Mouse (Mus musculus) cerebellum, adult 2 months (tissue): ENCODE measurements around the gene 4930558C23Rik. TPM values are rescaled to one million over a fixed set of nuclear protein-coding genes. Genes with fewer than 3 reads are reported as not detected.
"Not testable (repeated sequence)": the region's sequence is repeated elsewhere in the genome, so short reads cannot be mapped to it uniquely, and the experiment has no call there.

Experiments
- DNase-seq, 2 experiments: peaks; one replicate each; pipeline ENCODE4 v3.0.0; 2021
- H3K27ac ChIP-seq: fragments of 200-500 bp; 2 replicates; pipeline ENCODE4 v1.5.1; 2012; ENCODE audit warnings: low read length, control low read depth, inconsistent platforms; ENCODE audit not compliant: insufficient read depth
- H3K27me3 ChIP-seq: fragments of 200-500 bp; 2 replicates; pipeline ENCODE4 v1.6.1; 2012; ENCODE audit warnings: inconsistent platforms, mild to moderate bottlenecking, low read length, moderate library complexity; ENCODE audit not compliant: control insufficient read depth, insufficient read depth
- H3K4me1 ChIP-seq: fragments of 200-500 bp; 2 replicates; pipeline ENCODE4 v1.6.1; 2011; ENCODE audit warnings: low read length; ENCODE audit not compliant: control insufficient read depth, insufficient read depth
- H3K4me3 ChIP-seq: fragments of 200-500 bp; replicated peaks from 2 replicates; pipeline ENCODE3; 2011; ENCODE audit warnings: mild to moderate bottlenecking, low read depth, low read length, control low read depth; ENCODE audit not compliant: insufficient read depth
- CTCF ChIP-seq: fragments of 200-500 bp; IDR thresholded peaks from 2 replicates; pipeline ENCODE4 v1.5.1; 2011; ENCODE audit warnings: low read depth, mild to moderate bottlenecking, control low read depth, low read length, moderate library complexity, borderline replicate concordance; ENCODE audit not compliant: insufficient read depth
- POLR2A ChIP-seq: fragments of 200-500 bp; IDR thresholded peaks from 2 replicates; pipeline ENCODE4 v1.6.1; 2011; ENCODE audit warnings: low read length, control low read depth, borderline replicate concordance; ENCODE audit not compliant: insufficient read depth
- WGBS: fragments of 180-500 bp; shearing (Covaris S2); methylation state at CpG from one replicate; pipeline ENCODE4 v1.1.7; 2018; 5-methylcytosine and 5-hydroxymethylcytosine counted together
- polyA plus RNA-seq: library from polyadenylated mRNA; depleted of rRNA; stranded (reverse); fragments of >200 nt; gene quantifications from 2 replicates; pipeline ENCODE4 v1.2.3, GENCODE M21; 2012; rRNA removed

The 4930558C23Rik gene
- polyA plus RNA-seq, 1 experiment = not detected

- peak in 1 of 2 experiments; percentile 32 for DNase-seq
- TF ChIP-seq CTCF (peak; percentile 49; the same call in 1 of the 2 replicates), POLR2A (no peak)
- Histone ChIP-seq H3K27me3 (no peaks in the 10 kb centered on the region), H3K4me1 (no peaks in the 10 kb centered on the region), H3K4me3 (no peak overlapping the region), H3K27ac (no peak overlapping the region)
These were observed 53.1 kb downstream of the 4930558C23Rik start for GRCm38 (mm10) chr3:95349491-95349890.

- not testable (repeated sequence) for H3K4me1 ChIP-seq, H3K27ac ChIP-seq, H3K4me3 ChIP-seq, DNase-seq, H3K27me3 ChIP-seq
- 97% methylated on average over 5 of the region's 5 CpGs for WGBS
These were observed 54.3 kb downstream of the 4930558C23Rik start for GRCm38 (mm10) chr3:95348343-95348742.

GRCm38 (mm10) chr3:95346454-95346853 is 56.2 kb downstream of the 4930558C23Rik start:
- Histone ChIP-seq H3K4me1 (no peaks in the 10 kb centered on the region), H3K27me3 (no peaks in the 10 kb centered on the region), H3K27ac (no peak overlapping the region), H3K4me3 (no peak overlapping the region)
- 91% methylated on average over 7 of the region's 7 CpGs for WGBS
- DNase-seq = no peak
- no peak for TF ChIP-seq CTCF
- no peak for TF ChIP-seq POLR2A

GRCm38 (mm10) chr3:95343356-95344000 is 59.2 kb downstream of the 4930558C23Rik start:
- H3K27ac ChIP-seq, H3K27me3 ChIP-seq, DNase-seq, H3K4me3 ChIP-seq, H3K4me1 ChIP-seq: not testable (repeated sequence)
- 92% methylated on average over 9 of the region's 9 CpGs for WGBS

- DNase-seq = no peak
- no peaks in the 10 kb centered on the region for H3K4me1 ChIP-seq
- WGBS = 87% methylated on average over 4 of the region's 4 CpGs
- no peaks in the 10 kb centered on the region for H3K27me3 ChIP-seq
- no peak overlapping the region for H3K27ac ChIP-seq
- TF ChIP-seq CTCF (no peak), POLR2A (no peak)
- H3K4me3 ChIP-seq = no peak overlapping the region
These were observed 64.4 kb downstream of the 4930558C23Rik start for GRCm38 (mm10) chr3:95338251-95338650.

- Histone ChIP-seq H3K27me3 (no peaks in the 10 kb centered on the region), H3K27ac (no peak overlapping the region), H3K4me1 (no peaks in the 10 kb centered on the region), H3K4me3 (no peak overlapping the region)
- DNase-seq = no peak
- WGBS = 95% methylated on average over 4 of the region's 4 CpGs
- no peak for TF ChIP-seq POLR2A
- no peak for TF ChIP-seq CTCF
These were observed 65.3 kb downstream of the 4930558C23Rik start for GRCm38 (mm10) chr3:95337345-95337744.

Other genes with a start within 250 kb of the 4930558C23Rik start
- 40.5 and 42.9 TPM in 2 replicates for gene Sema6c, start 242.4 kb downstream of the 4930558C23Rik start, polyA plus RNA-seq
- 30.6 and 34.0 TPM in 2 replicates for gene Gabpb2, start 184.9 kb downstream of the 4930558C23Rik start, polyA plus RNA-seq
- gene Cdc42se1, start 174.1 kb downstream of the 4930558C23Rik start, polyA plus RNA-seq = 74.0 and 75.0 TPM in 2 replicates
- 339 and 352 TPM in 2 replicates for gene Mllt11, start 170.7 kb downstream of the 4930558C23Rik start, polyA plus RNA-seq
- 0.75 and 0.90 TPM in 2 replicates for gene Gm128, start 161.2 kb downstream of the 4930558C23Rik start, polyA plus RNA-seq
- 1.8 and 1.9 TPM in 2 replicates for gene Bnipl, start 151.6 kb downstream of the 4930558C23Rik start, polyA plus RNA-seq
- gene Mindy1, start 121.5 kb downstream of the 4930558C23Rik start, polyA plus RNA-seq = 96.8 and 103 TPM in 2 replicates
- 43.2 and 47.6 TPM in 2 replicates for gene Prune1, start 120.8 kb downstream of the 4930558C23Rik start, polyA plus RNA-seq
- gene Anxa9, start 95.7 kb downstream of the 4930558C23Rik start, polyA plus RNA-seq = 1.2 and 1.5 TPM in 2 replicates
- gene Cers2, start 88.0 kb downstream of the 4930558C23Rik start, polyA plus RNA-seq = 133 and 142 TPM in 2 replicates
- 36.5 and 38.0 TPM in 2 replicates for gene Setdb1, start 45.6 kb downstream of the 4930558C23Rik start, polyA plus RNA-seq
- gene Arnt, start 31.5 kb upstream of the 4930558C23Rik start, polyA plus RNA-seq = 56.3 and 61.5 TPM in 2 replicates
- gene Ctsk, start 96.4 kb upstream of the 4930558C23Rik start, polyA plus RNA-seq = 4.0 and 4.4 TPM in 2 replicates
- gene Ctss, start 123.9 kb upstream of the 4930558C23Rik start, polyA plus RNA-seq = 39.2 and 43.0 TPM in 2 replicates
- not detected in 2 replicates for gene Hormad1, start 156.8 kb upstream of the 4930558C23Rik start, polyA plus RNA-seq
- 22.7 and 24.1 TPM in 2 replicates for gene Golph3l, start 186.1 kb upstream of the 4930558C23Rik start, polyA plus RNA-seq
- gene Ensa, start 222.2 kb upstream of the 4930558C23Rik start, polyA plus RNA-seq = 84.5 and 88.8 TPM in 2 replicates